Mouse (Mus musculus) thymus, adult 2 months (tissue): ENCODE results near the gene Zcchc9. TPM values are rescaled to one million over a fixed set of nuclear protein-coding genes. Genes with fewer than 3 reads are reported as not detected.

Experiments
- DNase-seq: peaks from one replicate; pipeline ENCODE4 v3.0.0; 2021
- H3K27ac ChIP-seq: fragments of 200-500 bp; 2 replicates; pipeline ENCODE4 v1.5.1; 2012; ENCODE audit warnings: low read length, control low read depth; ENCODE audit not compliant: control insufficient read depth, insufficient read depth
- H3K27me3 ChIP-seq: fragments of 200-500 bp; 2 replicates; pipeline ENCODE4 v1.6.1; 2012; ENCODE audit warnings: mild to moderate bottlenecking, low read length, moderate library complexity, mixed read lengths; ENCODE audit not compliant: control insufficient read depth, insufficient read depth
- H3K36me3 ChIP-seq: fragments of 200-500 bp; 2 replicates; pipeline ENCODE4 v1.6.1; 2012; ENCODE audit warnings: mild to moderate bottlenecking, low read length, moderate library complexity; ENCODE audit not compliant: control insufficient read depth, insufficient read depth
- H3K4me1 ChIP-seq: fragments of 200-500 bp; replicated peaks from 2 replicates; pipeline ENCODE4 v1.6.1; 2012; ENCODE audit warnings: low read length; ENCODE audit not compliant: control insufficient read depth, insufficient read depth
- H3K4me3 ChIP-seq: fragments of 200-500 bp; 2 replicates; pipeline ENCODE4 v1.5.1; 2012; ENCODE audit warnings: mild to moderate bottlenecking, low read length, control low read depth, moderate library complexity; ENCODE audit not compliant: control insufficient read depth, insufficient read depth
- CTCF ChIP-seq: fragments of 200-500 bp; IDR thresholded peaks from 2 replicates; pipeline ENCODE4 v1.5.1; 2012; ENCODE audit warnings: mild to moderate bottlenecking, control low read depth, low read length, moderate library complexity, borderline replicate concordance; ENCODE audit not compliant: control insufficient read depth, poor library complexity, insufficient read depth; ENCODE audit errors: extremely low read depth
- POLR2A ChIP-seq: fragments of 200-500 bp; IDR thresholded peaks from 2 replicates; pipeline ENCODE4 v1.6.1; 2012; ENCODE audit warnings: mild to moderate bottlenecking, low read length, control low read depth, moderate library complexity; ENCODE audit not compliant: control insufficient read depth, poor library complexity, insufficient read depth; ENCODE audit errors: extremely low read depth
- WGBS: fragments of 180-500 bp; shearing (Covaris S2); methylation state at CpG from one replicate; pipeline ENCODE4 v1.1.7; 2018; 5-methylcytosine and 5-hydroxymethylcytosine counted together
- polyA plus RNA-seq: library from polyadenylated mRNA; depleted of rRNA; stranded (reverse); fragments of >200 nt; gene quantifications from 2 replicates; pipeline ENCODE4 v1.2.3, GENCODE M21; 2012; rRNA removed

Zcchc9 gene
- 20.4 and 20.9 TPM in 2 replicates for polyA plus RNA-seq

DNA sequence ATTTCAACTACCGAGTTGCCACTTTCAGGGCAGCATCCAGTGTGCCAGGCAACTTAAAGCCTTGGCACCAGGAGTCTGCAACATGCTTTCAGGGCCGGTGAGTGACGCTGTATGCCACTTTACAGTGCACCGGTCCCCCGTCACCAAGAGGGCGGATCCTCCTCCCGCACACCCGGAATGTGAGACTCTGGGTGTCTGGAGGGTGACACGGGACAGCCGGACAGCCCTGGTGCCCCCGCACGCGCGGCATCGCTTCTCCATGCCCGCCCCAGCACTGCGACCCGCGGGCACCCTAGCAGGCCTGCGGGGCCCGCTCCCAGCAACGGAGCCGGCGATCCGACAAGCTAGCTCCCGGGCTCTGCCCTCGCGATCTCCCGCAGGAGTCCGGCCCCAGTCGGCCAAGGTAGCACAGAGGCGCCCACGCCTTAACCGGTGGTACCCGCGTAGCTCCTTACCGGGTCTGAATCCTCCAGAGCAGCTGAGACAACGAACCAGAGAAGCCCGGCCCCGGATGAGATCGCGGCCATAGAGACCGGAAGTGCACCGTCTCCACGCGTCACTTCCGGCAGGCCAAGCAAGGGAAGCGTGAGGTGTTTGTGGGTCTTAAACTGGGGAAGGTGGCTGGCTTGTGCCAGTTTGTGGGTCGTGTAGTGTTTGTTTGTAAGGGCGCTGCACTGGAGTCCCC lies at the start of gene Zcchc9:
Gene Zcchc9 (minus strand): TSS at position 551 of the 685 bp plus-strand sequence.
- peak within 1 kb of the TSS; percentile 84 for H3K27ac ChIP-seq
- WGBS = under 1% methylated on average over 50 of the region's 50 CpGs
- TF ChIP-seq CTCF = 0 out of 2 replicates have a peak, but pooled peaks have one; percentile 20
- peak; percentile 85 for TF ChIP-seq POLR2A
- H3K4me1 ChIP-seq = peaks cover 6% of the 10 kb centered on the region
- peaks cover 20% of the 10 kb centered on the region for H3K36me3 ChIP-seq
- peak within 1 kb of the TSS; percentile 83 for H3K4me3 ChIP-seq
- peak; percentile 84 for DNase-seq
- no peaks in the 10 kb centered on the region for H3K27me3 ChIP-seq

DNA sequence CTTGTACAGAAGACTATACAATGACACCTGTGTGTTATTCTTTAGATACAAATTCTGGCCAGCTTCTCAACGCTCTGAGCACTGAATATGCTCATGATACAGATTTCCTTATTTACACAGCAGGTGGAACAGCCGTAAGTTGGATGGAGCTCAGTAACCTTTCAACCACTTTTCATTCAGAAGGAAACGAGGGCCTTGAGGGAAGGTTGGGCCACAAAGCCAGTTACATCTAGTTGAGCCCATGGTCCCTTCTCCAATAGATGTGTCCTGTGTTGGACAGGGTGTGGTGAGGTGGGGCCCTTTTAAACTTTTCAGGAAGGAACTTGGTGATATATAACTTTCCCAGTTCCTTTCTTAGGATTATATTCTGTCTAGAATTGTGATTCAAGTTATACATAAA lies 46.9 kb upstream of the Zcchc9 start:
- Histone ChIP-seq H3K4me3 (no peak overlapping the region), H3K4me1 (no peaks in the 10 kb centered on the region), H3K36me3 (no peaks in the 10 kb centered on the region), H3K27me3 (no peaks in the 10 kb centered on the region), H3K27ac (no peak overlapping the region)
- no peak for DNase-seq
- TF ChIP-seq POLR2A (no peak), CTCF (no peak)
- 91% methylated on average over 3 of the region's 3 CpGs for WGBS

DNA sequence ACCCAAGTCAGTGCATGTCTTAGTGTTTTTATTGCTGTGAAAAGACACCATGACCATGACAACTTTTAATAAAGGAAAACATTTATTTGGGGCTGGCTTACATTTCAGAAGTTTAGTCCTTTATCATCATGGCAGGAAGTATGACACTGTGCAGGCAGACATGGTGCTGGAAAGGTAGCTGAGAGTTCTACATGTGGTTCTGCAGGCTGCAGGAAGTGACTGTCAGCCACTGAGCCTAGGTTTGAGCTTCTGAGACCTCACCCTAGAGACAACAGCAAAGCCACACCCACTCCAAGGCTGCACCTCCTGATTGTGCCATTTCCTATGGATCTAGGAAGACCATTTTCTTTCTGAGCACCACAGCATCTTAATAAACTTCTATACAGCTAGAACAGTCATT lies 20.4 kb upstream of the Zcchc9 start:
- no peak for DNase-seq
- H3K4me3 ChIP-seq = no peak overlapping the region
- H3K4me1 ChIP-seq = peaks cover 2% of the 10 kb centered on the region
- H3K27ac ChIP-seq = no peak overlapping the region
- no peak for TF ChIP-seq CTCF
- no peak for TF ChIP-seq POLR2A
- H3K36me3 ChIP-seq = no peaks in the 10 kb centered on the region
- H3K27me3 ChIP-seq = no peaks in the 10 kb centered on the region

DNA sequence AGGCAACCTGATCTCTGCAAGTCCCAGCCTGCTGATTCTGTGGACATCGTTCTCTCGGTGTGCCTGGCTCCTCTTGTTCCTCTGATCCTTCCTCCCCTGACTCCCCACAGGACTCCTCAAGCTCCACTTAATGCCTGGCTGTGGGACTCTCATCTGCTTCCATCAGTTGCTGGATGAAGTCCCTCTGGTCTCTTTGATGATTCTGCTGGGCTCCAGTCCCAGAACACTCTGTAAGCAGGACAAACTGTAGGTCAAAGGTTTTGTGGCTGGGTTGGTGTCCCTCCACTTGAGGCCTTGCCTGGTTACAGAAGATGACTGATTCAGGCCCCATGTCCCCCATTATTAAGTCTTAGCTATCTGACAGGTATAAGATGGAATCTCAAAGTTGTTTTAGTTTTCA lies 18.6 kb upstream of the Zcchc9 start:
- 91% methylated on average over 2 of the region's 2 CpGs for WGBS
- no peak overlapping the region for H3K4me3 ChIP-seq
- H3K36me3 ChIP-seq = no peaks in the 10 kb centered on the region
- TF ChIP-seq CTCF = no peak
- TF ChIP-seq POLR2A = no peak
- no peak overlapping the region for H3K27ac ChIP-seq
- H3K4me1 ChIP-seq = peaks cover 2% of the 10 kb centered on the region
- DNase-seq = no peak
- H3K27me3 ChIP-seq = no peaks in the 10 kb centered on the region

DNA sequence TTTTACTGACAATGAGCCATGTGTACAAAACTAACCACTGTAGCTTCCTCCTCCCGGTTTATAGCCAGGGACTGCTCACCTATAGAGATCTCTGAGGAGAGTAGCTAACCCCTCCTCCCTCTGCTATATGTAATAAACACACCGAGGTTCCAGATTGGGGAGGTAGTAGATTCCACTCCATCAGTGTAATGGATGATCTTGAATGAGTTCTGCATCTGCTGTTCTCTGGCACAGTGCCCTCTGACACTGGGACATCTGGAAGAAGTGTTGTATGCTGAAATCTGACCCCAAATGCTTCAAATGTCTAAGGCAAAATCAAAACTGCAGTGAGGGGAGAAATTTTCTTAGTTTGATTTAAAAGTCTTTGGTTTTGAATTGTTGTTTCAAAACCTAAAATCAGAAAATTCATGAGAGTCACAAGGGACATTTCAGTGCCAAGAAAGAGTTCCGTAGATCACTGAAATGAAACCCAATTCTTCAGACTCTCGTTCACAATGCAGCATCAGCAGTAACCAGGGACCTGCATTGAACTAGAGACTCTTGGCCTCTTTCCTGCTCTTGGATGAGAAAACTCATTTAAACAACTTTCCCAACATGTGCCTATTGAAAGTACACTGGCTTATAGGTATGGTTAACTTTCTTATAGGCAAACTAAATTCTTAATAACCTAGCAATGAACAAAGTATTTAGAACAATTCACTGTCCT lies 17.5 kb upstream of the Zcchc9 start:
- no peak for DNase-seq
- Histone ChIP-seq H3K4me1 (peaks cover 2% of the 10 kb centered on the region), H3K4me3 (no peak overlapping the region), H3K27me3 (no peaks in the 10 kb centered on the region), H3K27ac (no peak overlapping the region), H3K36me3 (no peaks in the 10 kb centered on the region)
- TF ChIP-seq CTCF (no peak), POLR2A (no peak)
- 84% methylated on average over 4 of the region's 4 CpGs for WGBS

DNA sequence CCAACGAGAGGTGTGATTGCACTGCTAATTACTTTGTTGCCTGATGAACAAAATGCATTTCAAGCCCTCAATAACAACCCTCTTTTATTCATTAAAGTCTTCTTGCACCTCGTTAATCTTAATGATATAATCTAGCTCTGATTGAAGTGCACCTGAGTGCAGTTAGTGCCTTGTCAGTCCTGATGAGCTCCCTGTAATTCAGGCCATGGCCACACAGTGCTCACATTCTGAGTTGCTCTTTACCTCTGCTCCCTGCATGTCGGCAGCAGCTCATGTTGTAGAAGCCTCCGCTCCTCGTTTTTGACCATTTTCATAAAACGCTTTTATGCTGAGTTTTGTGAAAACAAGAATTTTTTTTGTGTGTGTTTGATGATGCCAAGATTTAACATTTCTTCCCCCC lies 16.2 kb upstream of the Zcchc9 start:
- no peak overlapping the region for H3K27ac ChIP-seq
- TF ChIP-seq POLR2A (no peak), CTCF (no peak)
- H3K36me3 ChIP-seq = no peaks in the 10 kb centered on the region
- H3K4me1 ChIP-seq = peaks cover 2% of the 10 kb centered on the region
- H3K27me3 ChIP-seq = no peaks in the 10 kb centered on the region
- no peak overlapping the region for H3K4me3 ChIP-seq
- 88% methylated on average over 6 of the region's 6 CpGs for WGBS
- no peak for DNase-seq
